Mouse (Mus musculus) hindbrain, embryonic 16.5 days (tissue): Measurements from ENCODE around the gene Zbtb6. TPM values are rescaled to one million over a fixed set of nuclear protein-coding genes. Genes with fewer than 3 reads are reported as not detected.

Source experiments
- ATAC-seq: fragments of 200-750 bp; cut with Nextera tagmentation; 2 replicates; pipeline ENCODE4 v1.8.0; 2017; ENCODE audit warnings: moderate TSS enrichment, moderate library complexity
- H3K27ac ChIP-seq: fragments of 300-500 bp; sonication (generic); 2 replicates; pipeline ENCODE4 v1.5.1; 2014; ENCODE audit warnings: low read depth, mild to moderate bottlenecking, control low read depth, low read length, moderate library complexity
- H3K27me3 ChIP-seq: fragments of 300-500 bp; sonication (generic); replicated peaks from 2 replicates; pipeline ENCODE4 v1.6.1; 2014; ENCODE audit warnings: low read length; ENCODE audit not compliant: control insufficient read depth, insufficient read depth
- H3K36me3 ChIP-seq: fragments of 300-500 bp; sonication (generic); 2 replicates; pipeline ENCODE4 v1.6.1; 2014; ENCODE audit warnings: mild to moderate bottlenecking, low read length, moderate library complexity, mixed read lengths; ENCODE audit not compliant: control insufficient read depth, insufficient read depth
- H3K4me1 ChIP-seq: fragments of 300-500 bp; sonication (generic); 2 replicates; pipeline ENCODE4 v1.6.1; 2014; ENCODE audit warnings: low read depth, low read length; ENCODE audit not compliant: control insufficient read depth, insufficient read depth
- H3K4me2 ChIP-seq: fragments of 300-500 bp; sonication (generic); 2 replicates; pipeline ENCODE4 v1.6.1; 2014; ENCODE audit warnings: mild to moderate bottlenecking, low read length, control low read depth, moderate library complexity
- H3K4me3 ChIP-seq: fragments of 300-500 bp; sonication (generic); 2 replicates; pipeline ENCODE4 v1.5.1; 2014; ENCODE audit warnings: mild to moderate bottlenecking, low read length, control low read depth, moderate library complexity
- H3K9ac ChIP-seq: fragments of 300-500 bp; sonication (generic); 2 replicates; pipeline ENCODE4 v1.6.1; 2014; ENCODE audit warnings: low read depth, mild to moderate bottlenecking, control low read depth, low read length, moderate library complexity
- H3K9me3 ChIP-seq: fragments of 300-500 bp; sonication (generic); 2 replicates; pipeline ENCODE4 v1.6.1; 2014; ENCODE audit warnings: mild to moderate bottlenecking, low read length, moderate library complexity; ENCODE audit not compliant: control insufficient read depth
- WGBS: fragments of 180-500 bp; shearing (Covaris S2); extraction: QIAGEN DNeasy Blood & Tissue Kit; methylation state at CpG from one replicate; pipeline ENCODE4 v1.1.7; 2014; 5-methylcytosine and 5-hydroxymethylcytosine counted together
- polyA plus RNA-seq: library from polyadenylated mRNA; unstranded; fragments of >200 nt; fragmentation: Nextera tagmentation; extraction: Ambion mirVana; gene quantifications from 2 replicates; pipeline ENCODE4 v1.2.1, GENCODE M21; 2015

Gene Zbtb6
- polyA plus RNA-seq, result 12.8 and 14.4 TPM in 2 replicates

DNA sequence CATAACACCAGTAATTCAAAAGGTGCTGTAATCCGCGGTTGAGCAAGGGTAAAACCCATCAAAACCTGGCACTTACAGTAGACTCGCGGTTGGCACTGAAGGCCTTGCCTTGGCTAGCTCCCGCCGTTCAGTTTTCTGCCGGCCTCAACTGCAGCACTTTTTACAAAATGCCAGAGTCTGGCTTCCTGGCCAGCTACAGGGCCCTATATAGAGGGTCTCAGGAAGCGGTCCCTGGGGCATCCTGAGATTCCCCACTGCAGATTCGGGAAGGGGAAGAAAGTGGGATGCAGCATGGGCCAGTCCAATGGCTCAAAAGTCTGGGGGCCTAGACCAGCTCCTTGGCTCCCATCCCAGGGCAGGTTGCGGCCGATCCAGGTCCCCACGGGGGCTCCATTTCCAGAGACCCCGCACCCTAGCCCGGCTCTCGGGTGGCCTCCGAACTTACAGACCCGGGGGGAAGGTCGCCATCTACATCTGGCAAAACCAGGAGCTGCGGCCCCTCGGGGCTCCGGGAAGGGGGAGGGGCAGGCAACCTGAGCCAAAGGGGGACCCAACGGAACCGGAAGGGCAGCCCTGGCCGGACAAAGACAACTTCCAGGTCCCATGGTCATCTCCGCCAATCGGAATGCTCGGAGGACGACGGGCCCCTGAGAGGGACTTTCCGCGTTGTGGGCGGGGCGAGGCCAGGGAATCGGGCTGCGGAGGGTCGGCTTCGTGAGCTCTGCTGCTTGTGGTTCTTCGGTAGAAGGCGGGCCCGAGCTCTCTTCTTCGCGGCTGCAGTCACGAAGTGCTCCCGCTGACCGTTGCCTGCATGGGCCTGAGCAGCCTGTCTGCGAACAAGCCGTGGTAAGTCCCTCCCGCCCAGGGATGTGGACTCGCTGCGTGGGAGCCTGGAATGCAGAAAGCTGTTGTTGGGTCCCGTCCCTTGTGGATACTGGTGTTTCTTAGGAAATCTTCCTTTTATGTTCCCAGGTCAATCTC, at the start of gene Zbtb6, which contains the start of the genes Zbtb26 and Rabgap1:
TSS of gene Zbtb6 (minus strand) at position 561 of the 981 bp plus-strand sequence.
TSS of gene Zbtb26 (minus strand) at position 525 of the 981 bp plus-strand sequence.
TSS of gene Rabgap1 (plus strand) at position 669 of the 981 bp plus-strand sequence.
- no peaks in the 10 kb centered on the region for H3K9me3 ChIP-seq
- under 1% methylated on average over 50 of the region's 51 CpGs for WGBS
- no peaks in the 10 kb centered on the region for H3K36me3 ChIP-seq
- H3K4me2 ChIP-seq, result peak within 1 kb of the TSS; percentile 87
- H3K27me3 ChIP-seq, result no peaks in the 10 kb centered on the region
- H3K4me1 ChIP-seq, result peaks cover 13% of the 10 kb centered on the region
- H3K4me3 ChIP-seq, result peak within 1 kb of the TSS; percentile 90
- peak within 1 kb of the TSS; percentile 90 for H3K27ac ChIP-seq
- H3K9ac ChIP-seq, result peak within 1 kb of the TSS; percentile 92
- ATAC-seq, result peak; percentile 99

DNA sequence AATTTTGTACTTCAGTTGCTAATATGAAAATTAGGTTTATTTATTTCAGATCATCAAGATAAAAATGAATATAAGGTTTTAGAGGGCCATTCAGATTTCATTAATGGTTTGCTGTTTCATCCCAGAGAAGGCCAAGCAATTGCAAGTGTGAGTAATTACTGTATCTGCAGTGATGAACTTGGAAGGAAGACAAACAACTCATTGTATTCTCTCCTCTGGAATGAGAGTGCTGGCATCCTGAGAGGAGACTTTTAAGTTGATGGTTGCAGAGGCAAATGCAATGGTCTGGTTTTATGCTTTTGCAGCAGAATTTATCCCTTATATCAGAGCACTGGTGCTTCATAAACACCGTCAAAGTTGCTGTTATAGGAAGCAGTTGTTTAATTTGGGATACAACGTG, 46.0 kb upstream of the Zbtb6 start:
- Histone ChIP-seq H3K27me3 (no peaks in the 10 kb centered on the region), H3K4me3 (no peak overlapping the region), H3K4me1 (no peaks in the 10 kb centered on the region), H3K9me3 (no peaks in the 10 kb centered on the region), H3K9ac (no peak overlapping the region), H3K4me2 (no peak overlapping the region), H3K36me3 (peaks cover 35% of the 10 kb centered on the region), H3K27ac (no peak overlapping the region)
- 100% methylated on average over 2 of the region's 2 CpGs for WGBS
- no peak for ATAC-seq

- Histone ChIP-seq H3K27ac (no peak overlapping the region), H3K9ac (no peak overlapping the region), H3K36me3 (peaks cover 23% of the 10 kb centered on the region), H3K4me3 (no peak overlapping the region), H3K27me3 (no peaks in the 10 kb centered on the region), H3K9me3 (no peaks in the 10 kb centered on the region), H3K4me1 (no peaks in the 10 kb centered on the region), H3K4me2 (no peak overlapping the region)
- ATAC-seq, result no peak
Observed at GRCm38 (mm10) chr2:37486408-37486807, 43.4 kb upstream of the Zbtb6 start.

GRCm38 (mm10) chr2:37485370-37485769, 42.4 kb upstream of the Zbtb6 start:
- Histone ChIP-seq H3K4me1 (no peaks in the 10 kb centered on the region), H3K9me3 (no peaks in the 10 kb centered on the region), H3K36me3 (peaks cover 22% of the 10 kb centered on the region), H3K9ac (no peak overlapping the region), H3K27ac (no peak overlapping the region), H3K4me3 (no peak overlapping the region), H3K4me2 (no peak overlapping the region), H3K27me3 (no peaks in the 10 kb centered on the region)
- 89% methylated on average over 1 of the region's 1 CpGs for WGBS
- no peak for ATAC-seq

GRCm38 (mm10) chr2:37484165-37484564, 41.2 kb upstream of the Zbtb6 start:
- no peaks in the 10 kb centered on the region for H3K4me1 ChIP-seq
- no peak overlapping the region for H3K4me2 ChIP-seq
- no peak for ATAC-seq
- H3K4me3 ChIP-seq, result no peak overlapping the region
- H3K9me3 ChIP-seq, result no peaks in the 10 kb centered on the region
- H3K9ac ChIP-seq, result no peak overlapping the region
- no peak overlapping the region for H3K27ac ChIP-seq
- H3K36me3 ChIP-seq, result peaks cover 12% of the 10 kb centered on the region; the same call in 1 of the 2 replicates
- WGBS, result 96% methylated on average over 2 of the region's 2 CpGs
- H3K27me3 ChIP-seq, result no peaks in the 10 kb centered on the region

DNA sequence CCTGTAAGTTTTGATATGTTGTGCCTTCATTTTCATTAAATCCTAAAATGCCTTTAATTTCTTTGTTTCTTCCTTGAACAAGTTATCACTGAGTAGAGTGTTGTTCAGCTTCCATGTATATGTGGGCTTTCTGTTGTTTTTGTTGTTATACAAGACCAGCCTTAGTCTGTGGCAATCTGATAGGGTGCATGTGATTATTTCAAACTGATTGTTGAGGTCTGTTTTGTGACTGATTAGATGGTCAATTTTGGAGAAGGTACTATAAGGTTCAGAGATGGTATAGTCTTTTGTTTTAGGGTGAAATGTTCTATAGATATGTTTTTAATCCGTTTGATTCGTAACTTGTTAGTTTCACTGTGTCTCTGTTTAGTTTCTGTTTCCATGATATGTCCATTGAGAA, 37.1 kb upstream of the Zbtb6 start:
- no peak overlapping the region for H3K4me3 ChIP-seq
- H3K27ac ChIP-seq, result no peak overlapping the region
- no peak overlapping the region for H3K9ac ChIP-seq
- H3K27me3 ChIP-seq, result no peaks in the 10 kb centered on the region
- H3K4me2 ChIP-seq, result no peak overlapping the region
- H3K9me3 ChIP-seq, result no peaks in the 10 kb centered on the region
- no peaks in the 10 kb centered on the region for H3K4me1 ChIP-seq
- ATAC-seq, result no peak
- H3K36me3 ChIP-seq, result peaks cover 27% of the 10 kb centered on the region
- 96% methylated on average over 2 of the region's 2 CpGs for WGBS

DNA sequence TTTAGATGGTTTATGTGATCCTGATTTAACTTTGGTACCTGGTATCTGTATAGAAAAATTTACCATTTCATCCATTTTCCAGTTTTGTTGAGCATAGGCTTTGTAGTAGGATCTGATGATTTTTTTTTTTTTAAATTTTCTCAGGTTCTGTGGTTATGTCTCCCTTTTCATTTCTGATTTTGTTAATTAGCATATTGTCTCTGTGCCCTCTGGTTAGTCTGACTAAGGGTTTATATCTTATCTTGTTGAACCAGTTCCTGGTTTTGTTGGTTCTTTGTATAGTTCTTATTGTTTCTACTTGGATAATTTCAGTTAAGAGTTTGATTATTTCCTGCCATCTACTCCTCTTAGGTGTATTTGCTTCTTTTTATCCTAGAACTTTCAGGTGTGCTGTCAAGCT, 36.6 kb upstream of the Zbtb6 start:
- Histone ChIP-seq H3K9me3 (no peaks in the 10 kb centered on the region), H3K4me1 (no peaks in the 10 kb centered on the region), H3K27ac (no peak overlapping the region), H3K36me3 (peaks cover 27% of the 10 kb centered on the region), H3K9ac (no peak overlapping the region), H3K27me3 (no peaks in the 10 kb centered on the region), H3K4me2 (no peak overlapping the region), H3K4me3 (no peak overlapping the region)
- no peak for ATAC-seq

DNA sequence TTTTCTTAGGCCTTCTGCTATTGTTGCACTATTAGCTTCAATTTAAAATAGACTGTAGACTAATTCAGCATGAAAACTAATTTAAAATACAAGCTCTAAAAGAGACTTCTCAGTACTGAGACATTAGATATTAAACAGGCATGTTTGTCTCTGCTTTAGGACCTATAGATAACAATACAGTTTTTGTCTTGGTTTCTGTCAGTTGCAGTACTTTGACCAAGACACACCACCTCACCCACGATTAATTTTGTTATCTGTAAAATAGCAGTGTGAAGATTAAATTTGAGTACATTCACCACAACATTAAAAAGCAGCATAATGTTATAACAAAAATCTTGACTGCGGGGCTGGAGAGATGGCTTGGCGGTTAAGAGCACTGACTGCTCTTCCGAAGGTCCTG, 23.3 kb upstream of the Zbtb6 start:
- ATAC-seq, result no peak
- Histone ChIP-seq H3K4me1 (no peaks in the 10 kb centered on the region), H3K4me3 (no peak overlapping the region), H3K9me3 (no peaks in the 10 kb centered on the region), H3K27ac (no peak overlapping the region), H3K4me2 (no peak overlapping the region), H3K36me3 (peaks cover 2% of the 10 kb centered on the region; the same call in 1 of the 2 replicates), H3K27me3 (no peaks in the 10 kb centered on the region), H3K9ac (no peak overlapping the region)
- WGBS, result 94% methylated on average over 4 of the region's 4 CpGs

DNA sequence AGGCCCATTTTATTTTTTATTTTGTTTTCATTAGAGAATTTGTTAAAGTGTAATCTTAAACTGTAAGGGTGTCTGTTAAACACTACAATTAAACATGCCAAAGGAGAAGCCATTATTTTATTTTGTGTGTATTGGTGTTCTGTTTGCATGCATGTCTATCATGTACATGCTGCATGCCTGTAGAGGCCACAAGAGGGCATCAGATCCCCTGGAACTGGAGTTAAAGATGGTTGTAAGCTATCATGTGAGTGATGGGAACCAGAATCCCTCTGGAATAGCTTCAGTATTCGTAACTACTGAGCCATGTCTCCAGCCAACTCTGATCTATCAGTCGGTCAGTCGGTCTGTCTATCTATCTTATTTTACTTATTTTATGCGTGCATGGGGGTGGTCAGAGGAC, 17.7 kb upstream of the Zbtb6 start:
- no peaks in the 10 kb centered on the region for H3K9me3 ChIP-seq
- no peak overlapping the region for H3K4me3 ChIP-seq
- no peak overlapping the region for H3K4me2 ChIP-seq
- H3K36me3 ChIP-seq, result no peaks in the 10 kb centered on the region
- H3K9ac ChIP-seq, result no peak overlapping the region
- no peak for ATAC-seq
- no peaks in the 10 kb centered on the region for H3K4me1 ChIP-seq
- no peak overlapping the region for H3K27ac ChIP-seq
- 94% methylated on average over 4 of the region's 4 CpGs for WGBS
- no peaks in the 10 kb centered on the region for H3K27me3 ChIP-seq
